Mouse (Mus musculus) cerebellum, adult 8-10 months (tissue): ENCODE results near the gene Fgf23.
A peak's percentile ranks its signal among the peaks of the same experiment; 100 is the strongest.

Source experiments
- DNase-seq: peaks from one replicate; pipeline ENCODE4 v3.0.0; 2022

Fgf23 gene

DNA sequence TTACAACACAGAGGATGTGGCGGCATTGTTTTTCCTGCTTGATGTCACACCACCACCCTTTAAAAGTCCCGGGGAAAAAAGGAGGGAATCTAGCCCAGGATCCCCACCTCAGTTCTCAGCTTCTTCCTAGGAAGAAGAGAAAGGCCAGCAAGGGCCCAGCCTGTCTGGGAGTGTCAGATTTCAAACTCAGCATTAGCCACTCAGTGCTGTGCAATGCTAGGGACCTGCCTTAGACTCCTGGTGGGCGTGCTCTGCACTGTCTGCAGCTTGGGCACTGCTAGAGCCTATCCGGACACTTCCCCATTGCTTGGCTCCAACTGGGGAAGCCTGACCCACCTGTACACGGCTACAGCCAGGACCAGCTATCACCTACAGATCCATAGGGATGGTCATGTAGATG, at the start of gene Fgf23:
Gene Fgf23 (plus strand): TSS at position 86 of the 400 bp plus-strand sequence.
- DNase-seq, result no peak

DNA sequence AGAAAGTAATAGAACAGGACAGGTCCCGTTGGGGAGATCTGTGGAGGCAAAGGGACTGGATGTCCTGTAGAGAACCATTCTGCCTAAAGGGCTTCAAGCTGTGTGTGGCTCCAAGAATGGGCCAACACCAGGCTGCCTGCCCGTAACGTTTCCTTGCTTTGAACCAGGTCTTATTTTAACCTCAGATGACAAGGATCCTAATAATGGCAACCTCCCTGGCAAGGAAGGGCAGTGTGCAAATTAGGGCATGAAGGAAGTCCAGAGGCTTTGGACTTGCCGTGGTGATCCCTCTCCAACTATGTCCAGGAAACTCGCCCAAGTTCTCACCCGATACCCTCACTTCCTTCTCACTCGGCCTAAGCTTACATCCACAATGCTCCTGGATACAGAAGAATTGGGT, 47.9 kb upstream of the Fgf23 start:
- no peak for DNase-seq

GRCm38 (mm10) chr6:127034760-127035159, 37.9 kb upstream of the Fgf23 start:
- no peak for DNase-seq

- no peak for DNase-seq
Measured at GRCm38 (mm10) chr6:127044909-127045308, 27.8 kb upstream of the Fgf23 start.

DNA sequence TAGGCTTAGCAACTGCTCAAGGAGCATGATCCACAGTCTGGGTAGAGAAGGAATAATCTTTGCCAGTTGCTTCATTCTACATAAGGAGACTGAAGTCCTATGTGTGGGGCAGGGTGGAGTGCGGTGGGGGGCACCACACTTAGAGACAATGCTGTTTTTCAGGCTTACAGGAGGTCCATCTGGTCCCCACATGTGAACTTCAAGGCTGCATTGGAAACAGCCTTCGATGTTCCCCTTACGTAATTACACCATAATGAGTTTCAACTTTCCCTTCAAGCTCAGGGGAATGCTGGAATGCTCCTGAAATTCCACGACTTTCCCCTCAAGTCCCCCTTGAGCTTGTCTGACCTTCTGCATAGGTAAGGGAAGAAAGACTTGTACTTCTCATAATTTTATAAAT, 21.9 kb upstream of the Fgf23 start:
- no peak for DNase-seq

- DNase-seq, result no peak
Measured at GRCm38 (mm10) chr6:127056990-127057588, 15.6 kb upstream of the Fgf23 start.

GRCm38 (mm10) chr6:127059975-127060374, 12.7 kb upstream of the Fgf23 start:
- no peak for DNase-seq

- no peak for DNase-seq
Measured at GRCm38 (mm10) chr6:127063915-127064314, 8.8 kb upstream of the Fgf23 start.

DNA sequence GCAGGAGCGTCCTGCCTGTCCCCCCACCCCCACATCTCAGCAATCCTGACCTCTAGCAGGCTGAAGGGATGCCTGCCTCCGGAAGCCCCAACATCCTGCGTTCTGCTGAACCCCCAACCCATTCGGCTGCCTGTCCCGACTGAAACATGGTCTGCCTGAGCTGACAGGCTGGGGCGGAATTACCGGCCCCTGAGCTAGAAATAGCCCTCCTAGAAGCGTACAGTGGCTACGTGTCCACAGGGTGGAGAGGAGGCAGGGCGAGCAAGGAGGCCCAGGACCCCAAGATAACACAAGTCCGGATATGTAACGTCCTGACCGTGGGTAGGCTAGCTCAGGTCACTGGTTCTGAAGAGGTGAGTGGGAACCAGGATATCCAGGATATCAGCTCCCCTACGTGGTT, 7.9 kb upstream of the Fgf23 start:
- no peak for DNase-seq

DNA sequence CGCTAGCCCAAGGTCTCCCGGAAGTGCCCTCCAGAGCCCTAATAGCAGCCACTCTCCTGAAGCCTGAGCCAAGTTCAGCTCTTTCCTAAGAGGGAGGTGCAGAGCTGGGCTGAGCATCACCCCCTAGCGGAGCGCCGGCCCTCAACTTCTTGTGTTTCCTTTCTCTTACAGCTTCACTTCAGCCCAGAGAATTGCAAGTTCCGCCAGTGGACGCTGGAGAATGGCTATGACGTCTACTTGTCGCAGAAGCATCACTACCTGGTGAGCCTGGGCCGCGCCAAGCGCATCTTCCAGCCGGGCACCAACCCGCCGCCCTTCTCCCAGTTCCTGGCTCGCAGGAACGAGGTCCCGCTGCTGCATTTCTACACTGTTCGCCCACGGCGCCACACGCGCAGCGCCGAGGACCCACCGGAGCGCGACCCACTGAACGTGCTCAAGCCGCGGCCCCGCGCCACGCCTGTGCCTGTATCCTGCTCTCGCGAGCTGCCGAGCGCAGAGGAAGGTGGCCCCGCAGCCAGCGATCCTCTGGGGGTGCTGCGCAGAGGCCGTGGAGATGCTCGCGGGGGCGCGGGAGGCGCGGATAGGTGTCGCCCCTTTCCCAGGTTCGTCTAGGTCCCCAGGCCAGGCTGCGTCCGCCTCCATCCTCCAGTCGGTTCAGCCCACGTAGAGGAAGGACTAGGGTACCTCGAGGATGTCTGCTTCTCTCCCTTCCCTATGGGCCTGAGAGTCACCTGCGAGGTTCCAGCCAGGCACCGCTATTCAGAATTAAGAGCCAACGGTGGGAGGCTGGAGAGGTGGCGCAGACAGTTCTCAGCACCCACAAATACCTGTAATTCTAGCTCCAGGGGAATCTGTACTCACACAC, 7.4 kb downstream of the Fgf23 start:
- peak; percentile 71 for DNase-seq

- no peak for DNase-seq
Measured at GRCm38 (mm10) chr6:127081820-127082219, 9.1 kb downstream of the Fgf23 start.

DNA sequence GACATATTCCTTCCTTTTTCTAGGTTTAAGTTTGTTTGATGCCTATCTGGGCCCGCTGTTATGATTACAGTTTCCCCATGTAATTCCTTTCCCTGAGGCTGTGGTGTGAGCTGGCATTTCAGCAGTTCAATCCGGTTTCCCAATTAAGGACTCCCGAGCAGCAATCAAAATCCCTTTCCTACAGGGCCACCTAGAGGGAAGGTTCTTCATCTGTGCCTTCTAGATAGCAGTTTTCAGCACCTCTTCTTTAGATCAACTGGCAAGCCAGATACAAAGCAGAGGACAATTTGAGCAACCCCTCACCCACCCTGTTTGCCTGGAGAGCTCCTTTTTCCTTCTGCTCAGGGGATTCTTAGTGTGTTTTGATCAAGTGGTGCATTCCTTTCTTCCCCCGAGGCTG, 14.0 kb downstream of the Fgf23 start:
- DNase-seq, result peak; percentile 55

DNA sequence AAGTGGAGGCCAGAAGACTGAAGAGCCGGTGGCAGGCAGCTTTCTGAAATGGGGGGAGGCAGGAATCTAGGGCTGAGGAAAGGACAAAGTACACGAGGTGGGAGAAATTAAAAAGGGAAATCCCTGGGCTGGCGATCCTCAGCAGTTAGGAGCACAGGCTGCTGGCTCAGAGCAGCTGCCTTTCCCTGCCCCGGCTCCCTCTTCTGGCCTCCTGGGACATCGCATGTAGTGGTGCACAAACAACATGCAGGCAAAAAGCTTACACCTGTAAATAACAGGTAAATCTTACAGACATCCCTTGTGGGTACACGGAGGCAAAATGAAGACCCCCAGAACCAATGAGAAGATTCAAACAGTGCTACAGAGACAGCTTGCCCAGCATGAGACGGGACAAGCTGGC, 21.9 kb downstream of the Fgf23 start:
- DNase-seq, result no peak

DNA sequence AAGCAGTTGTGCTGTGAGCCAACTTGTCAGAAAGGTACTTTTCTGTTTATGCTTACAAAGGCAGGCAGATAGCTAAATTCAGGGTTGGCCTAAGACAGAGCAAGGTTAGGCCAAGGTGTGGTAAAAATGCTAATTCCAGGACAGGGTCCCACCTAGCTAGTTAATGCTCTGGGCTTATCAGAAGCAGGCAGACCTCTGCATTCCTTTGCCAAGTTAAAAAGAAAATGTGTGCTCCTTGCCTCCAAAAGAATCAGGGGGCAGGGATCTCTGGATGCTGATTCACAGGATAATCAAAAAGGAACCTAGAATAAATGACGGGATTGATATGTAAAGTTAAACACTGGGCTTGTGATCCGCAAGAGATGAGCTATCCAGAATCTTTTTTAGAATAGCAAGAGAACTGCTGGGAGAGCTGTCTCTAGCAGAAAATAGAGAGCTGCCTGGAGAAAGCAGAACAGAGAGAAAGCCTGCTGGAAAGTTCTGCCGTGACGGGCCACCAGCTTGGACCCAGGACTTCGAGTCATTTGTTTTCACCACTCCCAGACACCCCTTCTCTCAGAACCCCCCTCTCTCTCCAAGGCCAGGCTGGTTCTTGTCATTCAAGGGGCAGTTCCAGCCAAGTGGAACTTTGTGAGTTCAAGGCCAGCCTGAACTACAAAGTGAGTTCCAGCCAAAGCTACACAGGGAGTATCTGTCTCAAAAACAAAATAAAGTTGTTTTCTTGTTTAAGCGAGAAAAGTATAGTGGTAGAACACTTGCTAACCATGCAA, 31.0 kb downstream of the Fgf23 start:
- DNase-seq, result no peak

- DNase-seq, result no peak
Measured at GRCm38 (mm10) chr6:127104396-127105029, 31.8 kb downstream of the Fgf23 start.

GRCm38 (mm10) chr6:127105107-127105506, 32.4 kb downstream of the Fgf23 start:
- DNase-seq, result no peak

- DNase-seq, result no peak
Measured at GRCm38 (mm10) chr6:127106189-127106588, 33.5 kb downstream of the Fgf23 start.

- no peak for DNase-seq
Measured at GRCm38 (mm10) chr6:127106726-127107125, 34.0 kb downstream of the Fgf23 start.

DNA sequence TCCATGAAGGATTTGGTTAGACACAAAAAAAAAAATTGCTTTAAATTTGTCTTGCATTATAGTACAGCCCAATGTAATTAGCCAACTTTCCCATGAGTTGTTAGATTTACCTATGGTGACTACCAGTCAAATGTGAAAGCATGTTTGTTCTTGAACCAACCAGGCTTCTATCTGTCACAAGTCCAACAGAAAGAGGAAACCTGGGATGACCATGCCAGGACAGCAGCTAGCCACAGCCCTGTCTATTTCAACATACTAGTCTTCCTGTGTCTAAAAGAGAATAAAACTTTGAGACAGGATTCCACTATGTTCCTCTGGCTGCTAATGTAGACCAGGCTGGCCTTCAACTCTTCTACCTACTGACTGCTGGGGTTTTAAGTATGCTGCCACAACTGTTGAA, 34.7 kb downstream of the Fgf23 start:
- no peak for DNase-seq

- DNase-seq, result no peak
Measured at GRCm38 (mm10) chr6:127108368-127109060, 35.8 kb downstream of the Fgf23 start.

- DNase-seq, result peak; percentile 96
Measured at GRCm38 (mm10) chr6:127109402-127109930, 36.8 kb downstream of the Fgf23 start, which contains the start of gene Tigar. Gene Tigar (minus strand): TSS chr6:127109557.
